Mouse (Mus musculus): Measurements from ENCODE around the gene Gsx2.

GRCm38 (mm10) chr5:75084393-75084870, 9.0 kb downstream of the Gsx2 start:
- TF ChIP-seq CTCF (IDR thresholded peaks at IDR 0.05; ENCODE audit: low read depth, low read length): no peak
- no peak for TF ChIP-seq POLR2A (IDR thresholded peaks at IDR 0.05; ENCODE audit: extremely low read depth, insufficient read depth, low read length)

All from liver, adult 2 months (tissue).